Mouse (Mus musculus) frontal cortex, adult 2 months (tissue): Measurements from ENCODE around the gene Sec1. TPM values are rescaled to one million over a fixed set of nuclear protein-coding genes. Genes with fewer than 3 reads are reported as not detected.
"Not testable (repeated sequence)": the region's sequence is repeated elsewhere in the genome, so short reads cannot be mapped to it uniquely, and the experiment has no call there.

ENCODE experiments used
- DNase-seq, 2 experiments: peaks; one replicate each; pipeline ENCODE4 v3.0.0; 2022; ENCODE audit warnings: low spot score in 1 of 2; ENCODE audit errors: extremely low spot score in 1 of 2
- polyA plus RNA-seq: library from polyadenylated mRNA; depleted of rRNA; stranded (reverse); fragments of >200 nt; gene quantifications from 2 replicates; pipeline ENCODE4 v1.2.3, GENCODE M21; 2012

The Sec1 gene
- polyA plus RNA-seq, 1 experiment, result 1.4 TPM

DNA sequence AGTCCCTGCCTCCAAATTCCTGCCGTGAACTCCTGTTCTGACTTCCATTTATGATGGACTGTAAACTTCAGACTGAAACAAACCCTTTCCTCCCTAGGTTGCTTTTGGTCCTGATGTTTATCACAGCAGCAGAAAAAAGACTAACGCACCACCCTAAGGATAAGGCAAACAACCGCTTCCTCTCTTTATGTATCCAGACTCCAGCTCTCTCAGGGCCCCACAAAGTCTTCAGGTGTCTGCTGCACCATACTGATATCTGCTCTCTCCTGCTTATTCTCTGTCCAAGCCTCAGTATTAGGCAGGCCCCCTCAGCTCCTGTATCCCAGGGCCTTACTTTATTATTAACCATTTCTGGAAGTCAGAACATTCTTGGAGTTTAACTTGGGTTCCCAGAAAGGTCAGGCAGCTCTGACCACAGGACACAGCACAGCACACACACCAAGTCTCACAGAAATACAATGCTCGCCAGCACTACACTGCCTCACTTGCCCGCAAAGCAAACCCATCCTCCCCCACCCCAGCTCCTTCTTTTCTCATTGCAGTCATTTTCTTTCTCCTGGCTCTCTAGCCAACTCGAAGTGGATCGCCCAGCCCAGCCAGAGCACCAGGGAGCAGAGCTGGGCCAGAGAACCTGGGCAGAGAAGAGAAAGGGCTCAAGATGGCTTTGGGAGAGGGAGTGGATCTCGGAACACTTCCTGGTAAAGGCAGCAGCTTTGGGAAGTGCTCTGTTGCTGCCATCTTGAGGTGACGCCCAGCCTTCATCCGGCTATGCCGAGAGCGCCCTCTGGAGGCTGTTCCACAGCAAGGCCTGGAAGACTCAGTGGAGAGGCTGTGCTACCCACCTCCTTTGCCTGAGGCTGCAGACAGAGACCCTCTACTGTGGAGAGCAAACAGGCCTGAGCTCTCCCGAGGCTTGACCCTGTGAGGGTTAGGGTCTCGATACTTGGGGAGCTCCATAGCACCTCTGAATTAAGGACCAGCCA, 11.8 kb downstream of the Sec1 start:
- DNase-seq, result peak in 1 of 2 experiments; percentile 93

DNA sequence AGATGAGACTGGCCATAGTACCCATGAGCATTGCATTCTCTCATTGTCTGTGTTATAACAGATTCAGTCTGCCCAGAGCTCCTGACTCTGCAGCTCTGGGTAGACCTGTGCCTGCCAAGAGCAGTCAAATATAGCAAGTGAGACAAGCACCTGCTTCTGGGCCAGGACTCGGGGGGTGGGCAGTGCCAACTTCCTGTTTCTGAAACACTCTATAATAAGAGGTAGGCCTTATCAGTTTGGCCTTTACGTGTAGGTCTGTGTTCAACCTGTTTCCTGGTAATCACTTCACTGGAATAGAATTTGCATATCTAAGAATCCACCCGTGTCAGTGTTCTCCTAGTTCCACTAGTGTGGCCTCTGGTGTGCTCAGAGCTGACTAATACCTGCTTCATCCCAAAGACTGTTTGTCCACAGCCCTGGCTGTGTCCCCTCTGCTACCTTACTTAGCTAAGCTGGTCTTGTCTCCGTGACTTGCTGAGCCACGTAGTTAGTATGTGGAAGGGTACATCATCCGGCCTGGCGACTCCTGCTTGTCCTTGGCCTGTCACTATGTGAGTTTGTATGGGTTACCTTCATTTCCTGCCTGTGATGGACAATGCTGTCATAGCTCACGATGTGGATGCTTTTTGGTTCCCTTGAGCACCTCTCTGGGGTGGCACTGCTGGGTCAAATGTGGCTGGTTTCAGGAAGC, 13.0 kb downstream of the Sec1 start:
- no peak for DNase-seq

DNA sequence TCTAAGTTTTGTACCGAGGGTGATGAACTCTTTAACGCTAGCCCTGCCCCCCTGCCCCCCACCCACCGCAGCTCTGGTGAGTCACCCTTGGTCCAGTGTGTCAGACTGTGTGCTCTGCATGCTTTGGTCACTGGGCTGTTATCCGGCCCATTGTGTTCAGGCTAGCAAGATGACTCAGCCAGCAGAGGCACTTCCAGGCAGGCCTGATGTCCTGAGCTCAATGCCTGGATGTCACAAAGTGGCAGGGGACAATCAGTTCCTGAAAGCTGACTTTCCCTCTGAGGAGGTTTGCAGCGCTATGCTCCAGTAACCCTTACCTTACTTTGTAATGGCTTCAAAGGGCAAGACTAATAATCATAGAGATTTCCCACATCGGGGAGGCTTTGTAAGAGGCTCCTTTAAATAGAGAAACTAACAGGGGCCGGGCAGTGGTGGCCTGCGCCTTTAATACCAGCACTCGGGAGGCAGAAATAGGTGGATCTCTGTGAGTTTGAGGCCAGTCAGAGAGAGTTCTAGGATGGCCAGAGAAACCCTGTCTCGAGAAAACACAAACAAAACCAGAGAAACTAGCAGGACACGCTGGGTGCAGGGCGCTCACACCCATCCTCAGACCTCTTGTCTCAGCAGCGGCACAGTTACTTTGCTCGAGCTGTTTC, 14.1 kb downstream of the Sec1 start:
- DNase-seq, result no peak

DNA sequence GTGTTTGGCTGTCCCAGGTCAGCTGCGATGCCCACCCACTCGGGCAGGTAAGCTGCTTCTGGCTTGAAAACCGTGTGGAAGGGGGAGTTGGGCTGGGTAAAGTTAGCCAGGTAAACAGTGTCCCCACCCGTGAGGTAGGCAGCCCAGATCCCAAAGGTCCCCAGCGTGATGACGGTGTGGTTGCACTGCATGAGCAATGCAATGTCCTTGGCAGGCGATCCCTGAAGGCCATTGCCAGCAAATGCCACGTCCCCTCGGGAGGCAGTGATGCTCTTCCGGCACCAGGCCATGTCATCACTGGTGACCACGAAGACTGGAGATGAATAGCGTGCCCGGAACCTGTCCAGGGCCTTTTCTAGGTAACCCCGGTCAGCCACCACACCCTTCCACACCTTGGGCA, 15.7 kb downstream of the Sec1 start:
- DNase-seq, result no peak

DNA sequence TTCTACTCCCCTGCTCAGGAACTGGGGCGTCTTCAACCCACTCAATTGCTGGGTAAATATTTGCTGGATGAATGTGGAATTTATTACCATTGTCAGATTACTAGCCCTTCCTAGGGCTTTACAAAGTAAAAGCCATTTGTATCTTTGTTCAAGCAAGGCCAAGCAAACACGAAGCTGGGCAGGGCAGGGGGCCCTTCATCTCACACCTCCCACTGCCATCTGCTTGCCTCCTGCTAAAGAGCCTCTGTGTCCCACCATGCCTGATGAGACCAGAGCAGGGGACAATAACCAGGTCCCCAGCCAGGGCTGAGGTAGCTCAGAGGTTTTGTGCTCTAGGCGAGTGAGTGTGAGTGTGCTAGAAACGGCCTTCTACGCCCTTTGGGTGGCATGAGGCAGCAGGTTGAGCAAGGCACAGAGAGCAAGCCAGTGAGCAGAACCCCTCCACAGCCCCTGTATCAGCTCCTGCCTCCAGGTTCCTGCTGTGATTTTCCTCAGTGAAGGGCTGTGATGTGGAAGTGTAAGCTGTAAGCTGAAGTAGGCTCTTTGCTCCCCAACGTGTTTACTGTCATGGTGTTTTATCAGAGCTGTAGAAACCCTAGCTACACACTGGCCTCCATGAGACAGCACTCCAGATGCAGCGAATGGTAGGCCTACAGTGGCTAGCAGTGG, 16.4 kb downstream of the Sec1 start:
- DNase-seq, result no peak

DNA sequence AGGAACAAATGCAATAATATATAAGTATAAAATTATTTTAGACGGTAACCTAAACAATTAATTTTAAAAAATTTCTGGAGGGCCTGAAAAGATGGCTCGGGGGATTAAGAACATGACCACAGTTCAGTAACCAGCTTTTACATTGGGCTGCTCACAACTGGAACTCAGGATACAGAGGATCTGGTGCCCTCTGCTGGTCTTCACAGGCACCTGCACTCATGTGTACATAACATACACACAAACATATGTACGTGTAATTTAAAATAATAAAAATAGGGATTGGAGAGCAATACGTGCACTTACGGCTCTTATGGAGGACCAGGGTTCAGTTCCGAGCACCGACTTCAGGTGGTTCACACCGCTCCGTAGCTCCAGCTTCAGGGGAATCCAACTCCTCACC, 25.3 kb downstream of the Sec1 start:
- DNase-seq, result no peak

DNA sequence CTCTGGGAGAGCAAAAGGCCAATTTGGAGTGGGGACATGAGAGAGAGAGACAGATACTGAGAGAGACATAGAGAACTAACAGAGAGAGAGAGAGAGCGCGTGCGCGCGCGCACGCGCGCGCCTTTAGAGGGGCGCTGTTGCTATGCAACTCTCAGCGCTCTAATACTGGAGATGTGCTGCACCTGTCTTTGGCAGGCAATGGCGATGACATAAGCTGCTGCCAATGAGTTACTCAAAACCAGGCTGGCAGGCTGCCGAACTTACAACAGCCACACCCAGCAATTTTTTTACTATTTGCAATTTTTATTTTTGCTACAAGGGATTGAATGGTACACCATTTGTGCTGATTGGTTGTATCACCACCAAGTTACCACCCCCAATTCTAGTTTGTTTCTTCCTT, 26.4 kb downstream of the Sec1 start:
- DNase-seq, result no peak

DNA sequence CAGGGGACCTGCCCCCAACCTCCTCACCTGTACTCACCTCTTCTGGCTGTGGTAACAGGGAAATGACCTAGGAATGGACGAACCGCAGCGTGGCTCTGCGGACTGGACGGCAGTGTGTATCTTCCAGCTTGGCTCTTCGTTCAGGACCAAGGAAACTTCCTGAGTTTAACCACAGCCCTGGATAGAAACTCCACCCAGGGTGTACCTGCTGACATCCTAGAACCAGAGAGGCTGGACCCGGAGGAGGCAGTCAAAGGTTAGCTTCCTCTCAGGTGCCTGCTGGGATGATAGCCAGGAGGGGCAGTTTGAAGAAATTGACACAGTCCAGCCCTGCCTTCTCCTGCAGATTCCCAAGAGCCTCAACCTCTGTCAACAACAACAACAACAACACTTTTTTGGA, 28.0 kb downstream of the Sec1 start, which contains the start of gene Fut2:
TSS of gene Fut2 (minus strand) at position 234 of the 400 bp plus-strand sequence.
- DNase-seq, result no peak

DNA sequence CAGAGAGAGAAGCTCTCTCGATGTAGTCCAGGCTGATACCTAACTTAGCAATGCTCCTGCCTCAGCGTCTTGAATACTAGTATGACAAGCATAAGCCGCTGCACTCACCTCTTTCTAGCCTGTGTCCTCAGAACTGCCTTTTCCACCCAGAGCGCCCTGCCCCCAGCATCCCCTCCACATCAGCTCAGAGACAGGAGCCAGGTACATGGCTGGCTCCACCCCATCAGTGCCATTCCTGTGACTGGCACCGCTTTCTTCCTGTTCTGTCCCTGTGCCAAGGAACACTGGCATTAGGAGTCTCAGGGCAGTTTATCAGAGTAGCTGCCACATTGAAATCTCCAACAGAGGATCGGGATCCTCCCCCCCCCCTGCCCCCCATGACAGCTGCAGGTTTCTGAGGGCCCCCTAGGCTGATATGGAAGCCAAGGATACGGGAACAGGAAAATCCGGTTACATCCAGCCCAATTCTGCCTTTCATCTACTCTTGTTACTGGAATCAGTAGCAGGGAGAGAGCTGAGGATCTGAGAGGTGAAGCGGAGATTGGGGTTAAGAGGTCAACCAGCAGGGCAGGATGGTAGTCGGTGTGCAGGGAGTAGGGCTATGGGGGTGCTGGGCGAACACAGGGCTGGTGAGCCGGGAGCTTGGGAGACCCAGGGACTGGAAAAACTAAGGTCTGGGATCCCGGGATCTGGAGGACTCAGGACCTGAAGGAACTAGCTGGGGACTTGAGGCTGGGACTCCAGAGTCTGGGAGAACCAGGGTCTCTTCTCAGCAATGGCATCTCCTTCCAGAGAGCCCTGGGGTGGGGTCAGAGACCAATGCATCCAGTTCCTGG, 28.7 kb downstream of the Sec1 start:
- DNase-seq, result no peak

DNA sequence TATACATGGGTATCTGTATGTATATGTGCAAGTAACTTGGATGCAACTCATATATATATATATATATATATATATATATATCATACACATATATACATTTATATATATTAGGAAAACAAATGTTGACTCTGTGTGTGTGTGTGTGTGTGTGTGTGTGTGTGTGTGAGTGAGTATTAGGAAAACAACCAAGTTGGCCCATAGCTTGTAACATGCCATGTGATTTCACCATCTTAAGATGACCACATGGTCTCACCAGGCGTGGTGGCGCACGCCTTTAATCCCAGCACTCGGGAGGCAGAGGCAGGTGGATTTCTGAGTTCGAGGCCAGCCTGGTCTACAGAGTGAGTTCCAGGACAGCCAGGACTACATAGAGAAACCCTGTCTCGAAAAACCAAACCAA, 32.5 kb downstream of the Sec1 start:
- not testable (repeated sequence) for DNase-seq

DNA sequence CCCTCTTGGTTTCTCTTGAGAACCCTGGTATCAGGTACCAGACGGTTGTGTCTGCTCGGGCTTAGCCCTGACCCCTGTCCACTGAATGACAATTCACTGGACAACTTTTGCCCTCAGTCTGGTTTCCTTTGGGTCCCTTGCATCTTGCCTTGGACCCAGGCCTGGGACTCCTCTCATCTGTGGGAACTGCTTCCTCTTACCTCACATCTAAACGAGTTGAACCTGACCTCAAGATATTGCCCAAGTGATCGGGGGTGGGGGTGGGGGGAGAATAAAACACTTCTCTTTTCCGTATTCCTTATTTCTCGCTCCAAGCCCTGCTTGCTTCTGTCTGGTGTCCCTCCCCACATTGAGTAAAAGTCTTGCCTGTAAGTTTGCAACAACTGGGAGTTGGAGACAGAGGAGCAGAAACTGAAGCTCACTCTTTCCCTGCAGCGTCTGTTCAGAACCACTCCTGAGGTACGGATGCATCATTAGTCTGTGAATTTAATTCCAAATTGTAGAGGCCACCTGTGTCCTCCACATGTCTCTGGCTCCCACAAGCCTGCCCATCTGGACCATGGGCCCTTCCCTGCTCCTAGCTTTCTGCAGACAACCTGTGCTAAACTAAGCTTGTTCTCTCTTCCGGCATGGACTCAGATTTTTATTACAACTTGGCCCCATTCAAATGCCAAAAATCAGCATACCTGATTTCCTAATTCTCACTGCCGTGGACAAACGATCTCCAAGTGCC, 33.3 kb downstream of the Sec1 start:
- DNase-seq, result no peak

DNA sequence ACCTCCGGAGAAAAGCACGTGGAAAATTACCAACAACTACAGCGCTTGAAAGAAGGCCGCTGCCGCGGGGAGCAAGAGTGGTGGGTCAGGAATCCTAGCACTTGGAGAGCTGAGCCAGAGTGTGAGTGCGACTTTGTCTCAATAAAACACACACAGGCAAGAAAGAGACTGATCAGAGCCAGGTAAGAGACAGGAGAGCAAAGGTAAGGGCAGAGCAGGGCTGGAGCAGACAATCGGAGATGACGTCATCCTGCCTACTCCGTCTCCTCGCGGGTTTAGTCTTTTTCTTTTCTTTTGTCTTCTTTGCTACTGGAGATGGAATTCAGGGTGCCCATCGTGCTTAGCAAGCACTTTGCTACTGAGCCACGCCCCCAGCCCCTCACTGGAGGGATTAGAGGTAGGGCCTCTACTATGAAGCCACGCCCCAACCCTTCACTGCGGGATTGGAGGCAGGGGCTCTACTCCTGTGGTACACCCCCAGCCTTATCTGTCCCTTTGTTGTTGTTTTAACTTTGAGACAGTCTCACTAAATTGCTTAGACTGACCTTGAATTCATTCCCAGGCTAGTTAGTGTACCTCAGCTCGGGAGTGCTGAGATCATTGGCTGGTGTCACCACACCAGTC, 39.7 kb downstream of the Sec1 start:
- DNase-seq, result no peak

DNA sequence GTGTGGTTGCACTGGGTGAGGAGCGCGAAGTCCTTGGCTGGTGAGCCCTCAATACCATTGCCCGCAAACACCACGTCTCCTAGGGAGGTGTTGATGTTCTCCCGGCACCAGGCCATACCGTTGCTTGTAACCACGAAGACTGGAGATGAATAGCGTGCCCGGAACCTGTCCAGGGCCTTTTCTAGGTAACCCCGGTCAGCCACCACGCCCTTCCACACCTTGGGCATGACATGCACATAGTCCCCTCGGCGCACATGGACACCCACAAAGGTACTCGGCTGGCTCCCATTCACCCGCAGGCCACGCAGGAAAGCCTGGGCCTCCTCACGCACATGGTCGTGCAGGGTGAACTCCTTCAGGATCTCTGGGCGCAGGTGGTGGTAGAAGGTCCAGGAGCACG, 43.7 kb downstream of the Sec1 start:
- DNase-seq, result not testable (repeated sequence)

DNA sequence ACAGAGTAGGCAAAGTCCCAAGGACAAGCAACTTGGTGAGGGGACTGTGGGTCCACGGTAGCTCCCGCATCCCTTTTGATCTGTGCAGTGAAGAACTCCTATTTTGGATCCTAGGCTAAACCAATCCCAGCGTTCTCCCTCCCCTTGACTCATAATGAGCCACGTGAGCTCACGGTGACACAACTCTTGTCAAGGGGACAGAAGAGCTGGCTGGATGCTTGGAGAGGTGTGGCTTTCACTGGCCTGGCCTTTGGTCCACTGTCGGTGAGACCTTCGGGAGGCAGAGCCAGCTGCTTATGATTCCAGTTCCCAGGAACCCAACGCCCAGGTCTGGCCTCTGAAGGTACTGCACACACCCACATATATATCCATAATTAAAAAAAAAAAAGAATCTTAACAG, 44.9 kb downstream of the Sec1 start:
- no peak for DNase-seq

DNA sequence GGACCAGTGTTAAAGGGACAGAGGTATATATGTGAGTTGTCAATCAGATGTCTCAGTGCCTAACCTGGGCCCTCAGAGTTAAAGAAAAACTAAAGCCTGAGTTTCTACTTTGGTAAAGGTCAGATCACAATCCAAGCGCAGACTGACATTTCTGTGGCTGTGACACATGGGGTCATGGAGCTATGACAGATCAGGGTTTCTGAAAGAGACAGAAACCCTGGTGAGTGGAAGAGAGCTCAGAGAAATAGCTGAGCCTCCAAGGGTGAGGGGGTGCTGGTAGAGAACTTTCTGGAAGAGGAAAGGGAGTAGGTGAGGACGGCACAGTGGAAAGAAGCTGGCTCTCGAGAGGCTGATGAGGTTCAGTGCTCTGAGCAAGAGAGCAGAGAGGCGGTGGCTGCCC, 47.5 kb downstream of the Sec1 start:
- no peak for DNase-seq

DNA sequence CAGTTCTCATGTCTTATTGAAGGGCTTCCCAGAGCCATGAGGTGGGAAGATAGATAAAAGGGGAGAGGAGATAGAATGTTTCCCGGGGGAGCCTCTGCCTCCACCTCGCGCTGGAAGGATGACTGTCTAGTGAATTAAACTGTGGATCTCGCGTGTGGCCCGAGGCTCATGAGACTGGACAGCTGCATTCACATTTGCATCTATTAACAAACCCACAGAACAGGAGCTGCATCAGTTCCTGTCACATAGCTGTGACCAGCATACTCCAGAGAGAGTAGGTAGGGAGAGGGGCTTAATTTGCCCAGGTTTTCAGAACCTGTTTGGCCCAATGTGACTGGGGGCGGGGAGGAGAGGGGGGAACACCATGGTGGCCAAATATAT, 48.6 kb downstream of the Sec1 start:
- DNase-seq, result no peak

DNA sequence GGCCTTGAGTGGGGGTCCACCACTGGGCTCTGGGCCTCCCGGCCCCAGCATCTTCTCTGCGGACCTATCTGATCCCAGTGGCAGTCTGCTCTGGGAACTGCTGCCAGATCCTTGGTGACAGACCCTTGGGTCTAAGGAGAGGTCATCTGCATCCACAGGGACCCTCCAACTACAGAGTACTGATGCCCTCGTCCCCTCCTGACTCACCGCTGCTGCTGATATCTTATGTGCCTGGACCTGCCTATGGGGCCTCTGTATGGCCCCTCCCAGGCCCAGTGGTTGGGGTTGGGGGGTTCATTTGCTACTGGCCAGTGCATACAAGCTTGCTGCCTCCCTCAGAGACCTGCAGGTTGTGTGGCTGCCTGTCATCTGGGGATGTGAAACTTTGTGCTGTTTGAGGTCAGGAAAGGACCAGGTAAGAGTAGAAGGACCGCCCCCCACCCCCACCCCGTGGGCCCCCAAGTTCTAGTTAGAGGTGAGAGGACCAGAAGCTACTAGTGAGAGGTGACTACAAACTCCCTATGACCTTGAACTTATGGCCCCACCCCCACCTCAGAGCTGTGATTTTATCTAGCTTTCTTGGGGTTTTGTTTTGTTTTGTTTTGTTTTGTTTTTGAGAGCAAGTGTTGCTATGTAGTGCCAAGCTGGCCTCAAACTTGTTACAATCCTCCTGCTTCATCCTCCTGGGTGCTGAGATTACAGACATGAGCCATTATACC, 49.2 kb downstream of the Sec1 start:
- DNase-seq, result no peak

DNA sequence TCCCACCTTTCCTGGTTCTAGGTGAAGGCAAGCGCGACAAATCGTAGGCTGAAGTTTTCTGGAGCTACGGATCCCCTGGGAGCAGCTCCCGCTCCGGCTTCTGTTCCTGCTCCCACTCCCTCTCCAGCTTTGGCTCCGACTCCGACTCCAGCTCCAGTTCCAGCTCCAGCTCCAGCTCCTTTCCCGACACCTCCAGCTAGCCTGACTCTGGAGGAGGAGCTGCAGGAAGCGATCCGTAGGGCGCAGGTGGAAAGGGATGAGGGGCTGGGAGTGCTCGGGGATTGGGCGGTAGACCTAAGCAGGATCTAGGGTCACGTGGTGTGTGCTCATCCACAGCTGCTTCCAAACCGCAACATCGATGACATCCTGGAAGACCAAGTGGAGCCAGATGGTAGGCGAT, 50.0 kb downstream of the Sec1 start:
- peak; percentile 77 to 80 for DNase-seq
